Mouse (Mus musculus): Measurements from ENCODE around the gene Ssc4d. TPM values are rescaled to one million over a fixed set of nuclear protein-coding genes. Genes with fewer than 3 reads are reported as not detected.

Ssc4d gene
- not detected for total RNA-seq (2023)

DNA sequence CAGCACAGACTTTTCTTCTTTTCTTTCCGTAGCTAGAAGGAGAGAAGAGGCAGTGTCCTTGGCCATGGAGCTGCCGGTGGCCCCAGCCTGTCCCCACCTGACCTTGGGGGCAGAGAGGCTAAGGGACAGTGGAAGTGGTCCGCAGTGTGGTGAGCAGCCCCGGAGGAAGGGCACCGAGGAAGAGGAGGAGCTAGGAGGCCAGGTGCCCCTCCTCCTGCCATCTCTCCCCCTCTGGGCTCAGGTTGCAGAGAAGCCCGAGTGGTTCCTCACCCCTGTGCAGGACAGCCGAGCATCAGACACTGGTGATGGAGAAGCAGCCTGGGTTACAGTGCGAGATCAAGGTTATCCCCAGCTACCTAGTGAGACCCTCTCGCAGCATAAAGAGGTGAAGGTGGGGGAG is at the start of gene Ssc4d:
TSS of gene Ssc4d (minus strand) at position 167 of the 400 bp plus-strand sequence.

DNA sequence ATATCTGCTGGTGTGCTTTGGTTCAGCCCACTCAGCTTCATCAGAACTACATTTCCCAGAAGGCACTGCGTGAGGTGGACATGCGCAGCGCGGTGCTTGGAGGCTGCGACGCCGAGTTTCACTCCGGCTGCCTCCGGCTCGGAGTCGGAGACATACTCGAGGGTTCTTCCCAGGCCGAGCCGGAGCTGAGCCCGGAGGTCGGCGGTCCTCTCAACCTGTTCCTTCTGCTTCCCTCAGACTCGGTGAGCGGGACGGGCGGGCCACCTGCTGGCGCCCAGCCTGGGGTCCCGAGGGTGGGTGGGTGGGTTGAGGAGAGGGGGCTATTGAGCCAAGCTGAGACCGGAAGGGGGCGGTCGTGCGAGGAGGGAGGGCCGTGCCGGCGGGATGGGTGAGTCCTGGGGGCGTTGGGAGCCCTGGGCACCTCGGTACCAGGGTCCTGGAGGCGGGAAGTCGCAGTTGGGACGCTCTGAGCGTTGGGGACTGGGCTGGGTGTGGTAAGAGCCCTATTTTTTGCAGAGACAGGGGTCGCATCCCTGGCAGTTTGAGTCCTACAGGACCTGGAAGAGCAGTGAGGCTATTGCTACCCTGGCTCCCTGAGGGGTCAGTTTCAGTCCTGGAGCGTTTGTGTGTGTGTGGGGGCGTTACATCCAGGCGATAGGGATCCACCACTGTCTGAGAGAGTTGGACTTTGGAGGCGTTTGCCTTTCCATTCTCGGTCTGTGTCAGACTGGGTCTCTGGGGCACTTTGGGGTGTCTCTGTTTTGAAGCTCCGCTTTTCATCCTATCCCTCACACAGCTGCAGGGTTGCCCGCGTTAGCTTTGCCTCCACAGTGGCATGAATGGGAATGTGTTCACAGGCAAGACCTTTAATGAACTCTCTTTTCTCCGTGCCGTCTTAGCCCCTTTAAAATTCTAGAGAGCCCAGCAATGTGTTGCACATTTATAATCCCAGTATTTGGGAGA is 20.7 kb upstream of the Ssc4d start, which contains the start of gene Dtx2:
TSS of gene Dtx2 (plus strand) at position 76 of the 963 bp plus-strand sequence.

GRCm38 (mm10) chr5:135979904-135980303 is 5.6 kb upstream of the Ssc4d start, which contains the start of gene Zp3:
Zp3 (plus strand) TSS chr5:135980099.

DNA sequence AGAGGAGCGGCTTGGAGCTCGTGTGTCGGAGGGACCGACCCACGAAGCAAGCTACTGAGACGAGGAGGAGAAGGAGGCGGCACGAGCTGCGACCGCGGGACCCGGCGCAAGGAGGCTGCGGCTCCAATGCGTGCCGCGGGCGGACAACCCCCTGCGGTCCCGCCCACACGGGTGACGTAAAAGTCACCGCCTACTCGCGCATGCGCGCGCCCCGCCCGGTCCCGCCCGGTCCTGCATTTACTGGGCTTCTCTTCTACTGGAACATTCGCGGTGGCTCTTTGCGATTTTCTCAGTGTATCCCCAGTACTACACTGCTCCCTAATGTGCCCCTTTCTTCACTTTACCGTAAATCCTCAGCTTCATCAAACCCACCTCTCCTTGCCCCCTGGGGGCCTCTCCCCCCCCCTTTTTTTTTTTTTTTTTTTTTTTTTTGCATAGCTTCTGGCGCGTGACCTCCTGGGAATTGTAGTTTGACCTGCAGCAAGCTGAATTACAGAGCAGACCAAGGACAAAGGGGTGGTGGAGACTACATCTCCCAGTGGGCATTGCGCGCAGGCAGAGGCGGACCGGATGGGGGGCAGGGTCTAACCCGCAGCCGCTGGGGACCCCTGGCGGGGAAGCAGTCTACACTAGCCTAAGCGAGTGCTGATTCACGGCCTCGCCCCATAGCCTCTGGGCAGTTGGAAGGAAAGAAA is 39.7 kb downstream of the Ssc4d start, which contains the start of gene Ywhag:
TSS of gene Ywhag (minus strand) at position 136 of the 695 bp plus-strand sequence.

Other genes starting within 250 kb of the Ssc4d start
- gene Tmem120a, start 230.1 kb downstream of the Ssc4d start, total RNA-seq (2023), result 9.2 TPM
- not detected for gene Styxl1, start 196.1 kb downstream of the Ssc4d start, total RNA-seq (2023)
- 177 TPM for gene Mdh2, start 196.1 kb downstream of the Ssc4d start, total RNA-seq (2023)
- gene Srrm3, start 167.6 kb downstream of the Ssc4d start, total RNA-seq (2023), result not detected
- gene Hspb1, start 86.6 kb downstream of the Ssc4d start, total RNA-seq (2023), result 0.67 TPM
- gene Ywhag, start 39.9 kb downstream of the Ssc4d start, total RNA-seq (2023), result 54.6 TPM
- not detected for gene Zp3, start 5.6 kb upstream of the Ssc4d start, total RNA-seq (2023)
- 30.5 TPM for gene Dtx2, start 20.3 kb upstream of the Ssc4d start, total RNA-seq (2023)
- not detected for gene Upk3b, start 64.0 kb upstream of the Ssc4d start, total RNA-seq (2023)
- gene Upk3bl, start 80.0 kb upstream of the Ssc4d start, total RNA-seq (2023), result not detected
- gene Rasa4, start 109.4 kb upstream of the Ssc4d start, total RNA-seq (2023), result 8.0 TPM
- gene Polr2j, start 142.1 kb upstream of the Ssc4d start, total RNA-seq (2023), result 44.6 TPM
- gene Lrwd1, start 161.5 kb upstream of the Ssc4d start, total RNA-seq (2023), result 41.4 TPM
- gene Alkbh4, start 161.6 kb upstream of the Ssc4d start, total RNA-seq (2023), result 24.5 TPM
- gene Orai2, start 196.2 kb upstream of the Ssc4d start, total RNA-seq (2023), result 168 TPM
- 29.5 TPM for gene Prkrip1, start 224.4 kb upstream of the Ssc4d start, total RNA-seq (2023)

Measured in CD4-positive naive resting alpha-beta T cell, adult 76 days (primary cell).